Mouse (Mus musculus): ENCODE measurements around the gene Rps2. TPM values are rescaled to one million over a fixed set of nuclear protein-coding genes. Genes with fewer than 3 reads are reported as not detected.
A peak's percentile ranks its signal among the peaks of the same experiment; 100 is the strongest.

Gene Rps2
- polyA plus RNA-seq, 1 experiment, result 685 TPM

DNA sequence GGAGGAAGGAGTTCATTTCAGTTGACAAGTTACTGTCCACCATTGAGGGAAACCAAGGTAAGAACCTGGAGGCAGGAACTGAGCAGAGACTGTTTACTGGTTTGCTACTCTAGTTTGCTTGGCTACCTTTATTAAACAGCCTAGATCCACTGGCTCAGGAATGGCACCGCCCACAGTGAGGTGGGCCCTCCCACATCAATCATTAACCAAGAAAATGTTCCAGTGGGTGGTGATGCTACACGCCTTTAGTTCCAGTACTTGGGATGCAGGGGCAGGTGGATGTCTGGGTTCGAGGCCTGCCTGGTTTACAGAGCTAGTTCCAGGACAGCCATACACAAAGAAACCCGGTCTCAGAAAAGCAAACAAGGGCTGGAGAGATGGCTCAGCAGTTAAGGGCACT is 20.3 kb downstream of the Rps2 start:
- H3K27ac ChIP-seq (ENCODE audit: insufficient read depth, low read depth, low read length), result peak overlapping the region; percentile 57
- no peak for TF ChIP-seq CTCF (IDR thresholded peaks at IDR 0.05; ENCODE audit: low read depth, low read length)
- TF ChIP-seq POLR2A (IDR thresholded peaks at IDR 0.05; ENCODE audit: borderline replicate concordance, low read depth, low read length), result no peak
- peaks cover 53% of the 10 kb centered on the region for H3K4me1 ChIP-seq (ENCODE audit: control insufficient read depth, insufficient read depth, low read length)
- peak overlapping the region; percentile 78 for H3K4me3 ChIP-seq (ENCODE audit: insufficient read depth, low read length)

GRCm38 (mm10) chr17:24739926-24740325 is 22.0 kb downstream of the Rps2 start:
- Histone ChIP-seq H3K27ac (ENCODE audit: insufficient read depth, low read depth, low read length) (no peak overlapping the region), H3K4me3 (ENCODE audit: insufficient read depth, low read length) (no peak overlapping the region), H3K4me1 (ENCODE audit: control insufficient read depth, insufficient read depth, low read length) (peaks cover 49% of the 10 kb centered on the region)
- TF ChIP-seq CTCF (IDR thresholded peaks at IDR 0.05; ENCODE audit: low read depth, low read length) (no peak), POLR2A (IDR thresholded peaks at IDR 0.05; ENCODE audit: borderline replicate concordance, low read depth, low read length) (no peak)

DNA sequence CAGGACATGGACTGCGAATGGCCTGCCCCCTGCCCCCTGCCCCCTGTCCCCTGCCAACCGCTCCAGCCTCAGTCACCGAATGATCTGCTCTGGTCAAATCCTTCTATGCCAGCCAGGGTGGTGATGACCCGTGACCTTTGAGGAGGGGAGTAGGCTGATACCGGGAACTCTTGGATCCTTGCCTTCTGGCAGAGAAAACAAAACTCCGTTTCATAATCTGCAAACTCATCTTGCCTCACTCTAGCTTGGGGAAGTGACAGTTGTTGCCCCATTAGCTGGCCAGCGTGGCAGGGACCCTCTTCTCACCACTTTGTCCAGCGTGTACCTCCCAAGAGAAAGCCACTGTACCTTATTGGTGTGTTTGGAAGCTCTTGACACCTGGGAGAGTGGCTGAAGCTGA is 24.4 kb downstream of the Rps2 start:
- H3K27ac ChIP-seq (ENCODE audit: insufficient read depth, low read depth, low read length), result peak overlapping the region; percentile 74
- TF ChIP-seq POLR2A (IDR thresholded peaks at IDR 0.05; ENCODE audit: borderline replicate concordance, low read depth, low read length) (no peak), CTCF (IDR thresholded peaks at IDR 0.05; ENCODE audit: low read depth, low read length) (no peak)
- H3K4me1 ChIP-seq (ENCODE audit: control insufficient read depth, insufficient read depth, low read length), result peaks cover 36% of the 10 kb centered on the region
- H3K4me3 ChIP-seq (ENCODE audit: insufficient read depth, low read length), result no peak overlapping the region

GRCm38 (mm10) chr17:24743896-24744295 is 26.0 kb downstream of the Rps2 start:
- Histone ChIP-seq H3K4me3 (ENCODE audit: insufficient read depth, low read length) (no peak overlapping the region), H3K27ac (ENCODE audit: insufficient read depth, low read depth, low read length) (no peak overlapping the region), H3K4me1 (ENCODE audit: control insufficient read depth, insufficient read depth, low read length) (peaks cover 27% of the 10 kb centered on the region)
- TF ChIP-seq POLR2A (IDR thresholded peaks at IDR 0.05; ENCODE audit: borderline replicate concordance, low read depth, low read length), result no peak
- TF ChIP-seq CTCF (IDR thresholded peaks at IDR 0.05; ENCODE audit: low read depth, low read length), result no peak

DNA sequence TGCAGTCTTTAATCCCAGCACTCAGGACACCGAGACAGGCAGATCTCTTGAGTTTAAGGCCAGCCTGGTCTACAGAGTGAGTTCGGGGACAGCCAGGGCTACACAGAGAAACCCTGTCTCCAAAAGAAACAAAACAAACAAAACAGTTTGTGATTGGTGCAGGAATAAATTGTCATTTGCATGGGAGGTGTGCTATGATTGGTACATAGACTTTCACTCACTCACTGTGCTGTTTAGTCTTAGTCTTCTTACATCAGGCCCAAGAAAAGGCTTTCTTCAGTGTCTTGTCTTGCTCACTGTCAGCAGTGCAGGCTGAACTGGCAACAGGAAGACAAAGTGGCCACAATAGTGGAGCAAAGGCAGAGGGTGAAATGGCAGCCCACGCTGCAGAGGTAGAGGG is 26.5 kb downstream of the Rps2 start:
- H3K4me1 ChIP-seq (ENCODE audit: control insufficient read depth, insufficient read depth, low read length), result peaks cover 22% of the 10 kb centered on the region
- TF ChIP-seq POLR2A (IDR thresholded peaks at IDR 0.05; ENCODE audit: borderline replicate concordance, low read depth, low read length), result no peak
- TF ChIP-seq CTCF (IDR thresholded peaks at IDR 0.05; ENCODE audit: low read depth, low read length), result no peak
- no peak overlapping the region for H3K27ac ChIP-seq (ENCODE audit: insufficient read depth, low read depth, low read length)
- H3K4me3 ChIP-seq (ENCODE audit: insufficient read depth, low read length), result no peak overlapping the region

- Histone ChIP-seq H3K27ac (ENCODE audit: insufficient read depth, low read depth, low read length) (no peak overlapping the region), H3K4me3 (ENCODE audit: insufficient read depth, low read length) (no peak overlapping the region), H3K4me1 (ENCODE audit: control insufficient read depth, insufficient read depth, low read length) (peaks cover 18% of the 10 kb centered on the region)
- TF ChIP-seq CTCF (IDR thresholded peaks at IDR 0.05; ENCODE audit: low read depth, low read length) (peak; percentile 79), POLR2A (IDR thresholded peaks at IDR 0.05; ENCODE audit: borderline replicate concordance, low read depth, low read length) (no peak)
Observed at GRCm38 (mm10) chr17:24745526-24746497, 27.9 kb downstream of the Rps2 start.

- H3K4me1 ChIP-seq (ENCODE audit: control insufficient read depth, insufficient read depth, low read length), result peaks cover 9% of the 10 kb centered on the region
- TF ChIP-seq POLR2A (IDR thresholded peaks at IDR 0.05; ENCODE audit: borderline replicate concordance, low read depth, low read length), result no peak
- no peak overlapping the region for H3K27ac ChIP-seq (ENCODE audit: insufficient read depth, low read depth, low read length)
- no peak overlapping the region for H3K4me3 ChIP-seq (ENCODE audit: insufficient read depth, low read length)
Observed at GRCm38 (mm10) chr17:24746986-24747385, 29.1 kb downstream of the Rps2 start.

GRCm38 (mm10) chr17:24751528-24751927 is 33.6 kb downstream of the Rps2 start:
- H3K4me1 ChIP-seq (ENCODE audit: control insufficient read depth, insufficient read depth, low read length), result no peaks in the 10 kb centered on the region
- TF ChIP-seq POLR2A (IDR thresholded peaks at IDR 0.05; ENCODE audit: borderline replicate concordance, low read depth, low read length) (no peak), CTCF (IDR thresholded peaks at IDR 0.05; ENCODE audit: low read depth, low read length) (no peak)
- no peak overlapping the region for H3K27ac ChIP-seq (ENCODE audit: insufficient read depth, low read depth, low read length)

DNA sequence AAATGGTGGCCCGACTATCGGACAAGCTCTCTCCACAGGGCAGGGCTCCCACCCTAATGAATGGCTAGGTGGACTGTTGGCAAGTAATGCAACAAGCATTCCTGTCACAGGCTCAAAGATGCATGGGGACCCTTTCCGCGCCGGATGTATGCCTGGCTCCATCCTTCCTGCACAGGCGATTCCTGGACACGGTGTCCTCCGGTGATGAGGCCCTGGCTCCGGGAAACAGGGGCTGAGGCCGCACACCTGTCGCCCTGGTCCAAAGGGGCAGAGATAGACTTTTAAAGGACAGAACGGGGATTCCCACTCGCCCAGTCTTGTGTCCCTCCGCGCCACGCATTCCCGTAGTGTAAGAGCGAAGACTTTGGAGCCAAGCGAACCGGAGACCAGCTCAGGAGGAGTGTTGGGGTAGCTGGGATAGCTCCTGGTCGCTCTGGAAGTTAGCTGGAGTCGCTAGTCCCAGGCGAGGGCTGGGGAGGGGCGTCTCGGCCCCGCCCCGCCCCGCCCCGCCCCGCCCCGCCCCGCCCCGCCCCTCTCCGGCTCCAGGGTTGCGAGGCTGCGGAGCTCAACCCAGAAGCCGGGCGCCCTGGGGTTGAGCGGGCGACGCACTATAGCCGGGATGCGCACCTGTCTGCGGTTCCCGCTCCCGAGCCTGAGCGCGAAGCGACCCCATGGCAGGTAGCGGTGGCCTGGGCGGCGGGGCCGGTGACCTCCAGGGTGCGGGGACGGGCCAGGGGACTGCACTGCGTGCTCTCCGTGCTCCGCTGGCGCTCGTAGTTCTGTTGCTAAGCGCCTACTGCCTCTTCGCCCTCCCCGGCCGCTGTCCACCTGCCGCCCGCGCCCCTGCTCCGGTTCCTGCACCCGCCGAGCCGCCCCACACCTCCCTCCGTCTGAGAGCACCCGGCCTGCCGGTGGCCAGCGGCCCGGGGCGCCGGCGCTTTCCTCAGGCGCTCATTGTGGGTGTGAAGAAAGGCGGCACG is 34.8 kb downstream of the Rps2 start, which contains the start of gene Hs3st6:
Hs3st6 (plus strand) TSS at position 574 of the 980 bp plus-strand sequence.
- H3K27ac ChIP-seq (ENCODE audit: insufficient read depth, low read depth, low read length), result no peak within 1 kb of the TSS
- TF ChIP-seq POLR2A (IDR thresholded peaks at IDR 0.05; ENCODE audit: borderline replicate concordance, low read depth, low read length) (no peak), CTCF (IDR thresholded peaks at IDR 0.05; ENCODE audit: low read depth, low read length) (no peak)
- H3K4me3 ChIP-seq (ENCODE audit: insufficient read depth, low read length), result peak within 1 kb of the TSS; percentile 60
- no peaks in the 10 kb centered on the region for H3K4me1 ChIP-seq (ENCODE audit: control insufficient read depth, insufficient read depth, low read length)

More at GRCm38 (mm10) chr17:24751528-24751927, 33.6 kb downstream of the Rps2 start:
- no peak overlapping the region for H3K4me3 ChIP-seq (ENCODE audit: insufficient read depth, low read length)
